Mouse (Mus musculus): ENCODE results near the gene Gm21974. TPM values are rescaled to one million over a fixed set of nuclear protein-coding genes. Genes with fewer than 3 reads are reported as not detected.

The Gm21974 gene
- total and polyA plus RNA-seq, 3 experiments = not detected

GRCm38 (mm10) chr7:127912190-127912871 is 17.1 kb upstream of the Gm21974 start, which contains the start of gene Kat8:
Gene Kat8, plus strand, starts transcription at chr7:127912516.
- peak; percentile 85 for TF ChIP-seq ELF1 (IDR thresholded peaks at IDR 0.05; ENCODE audit: low read depth, low read length)
- TF ChIP-seq KAT2A (IDR thresholded peaks at IDR 0.05; ENCODE audit: insufficient replicate concordance, low read length) = peak; percentile 86; the same call in 1 of the 2 replicates
- TF ChIP-seq SIN3A (IDR thresholded peaks at IDR 0.05; ENCODE audit: low read length) = no peak
- TF ChIP-seq HCFC1 (IDR thresholded peaks at IDR 0.05; ENCODE audit: low read depth, low read length) = peak; percentile 93
- TF ChIP-seq NRF1 (IDR thresholded peaks at IDR 0.05; ENCODE audit: low read depth, low read length) = peak; percentile 67
- peak; percentile 83 for TF ChIP-seq TBP (conservative IDR thresholded peaks at IDR 0.05; ENCODE audit: low read depth, low read length)
- TF ChIP-seq MAFK (IDR thresholded peaks at IDR 0.05; ENCODE audit: insufficient replicate concordance, low read length) = no peak; the same call in 1 of the 2 replicates
- TF ChIP-seq USF1 (IDR thresholded peaks at IDR 0.05; ENCODE audit: low read depth, low read length) = no peak
- TF ChIP-seq IRF4 (IDR thresholded peaks at IDR 0.05; ENCODE audit: low read depth, low read length) = peak; percentile 48; the same call in 1 of the 2 replicates
- no peak for TF ChIP-seq GABPA (IDR thresholded peaks at IDR 0.05; ENCODE audit: insufficient replicate concordance, low read depth, low read length)
- 0 out of 2 replicates have a peak, but pooled peaks have one; percentile 43 for TF ChIP-seq MEF2A (IDR thresholded peaks at IDR 0.05; ENCODE audit: borderline replicate concordance, low read depth, low read length)
- 0 out of 2 replicates have a peak, but pooled peaks have one; percentile 60 for TF ChIP-seq NELFE (IDR thresholded peaks at IDR 0.05; ENCODE audit: low read depth, low read length)
- TF ChIP-seq MAZ (IDR thresholded peaks at IDR 0.05; ENCODE audit: low read depth, low read length) = peak; percentile 17; the same call in 1 of the 2 replicates
- TF ChIP-seq ETS1 (conservative IDR thresholded peaks at IDR 0.05; ENCODE audit: low read depth, low read length) = no peak; the same call in 1 of the 2 replicates
- TF ChIP-seq CHD2 (IDR thresholded peaks at IDR 0.05; ENCODE audit: low read length) = peak; percentile 95
- TF ChIP-seq MXI1 (IDR thresholded peaks at IDR 0.05; ENCODE audit: low read depth, low read length) = peak; percentile 73; the same call in 1 of the 2 replicates
- 0 out of 2 replicates have a peak, but pooled peaks have one; percentile 32 for TF ChIP-seq ZMIZ1 (IDR thresholded peaks at IDR 0.05; ENCODE audit: low read depth, low read length)
- TF ChIP-seq UBTF (IDR thresholded peaks at IDR 0.05; ENCODE audit: low read depth, low read length) = no peak
- TF ChIP-seq TCF12 (IDR thresholded peaks at IDR 0.05; ENCODE audit: low read depth, low read length) = peak; percentile 95
- no peak; the same call in 1 of the 2 replicates for TF ChIP-seq MYC (IDR thresholded peaks at IDR 0.05; ENCODE audit: low read depth, low read length)
- peak; percentile 77; the same call in 1 of the 2 replicates for TF ChIP-seq POLR2AphosphoS2 (IDR thresholded peaks at IDR 0.05; ENCODE audit: low read depth, low read length)
- TF ChIP-seq POLR2A (IDR thresholded peaks at IDR 0.05; ENCODE audit: low read depth, low read length) = peak; percentile 88
- TF ChIP-seq ZKSCAN1 (IDR thresholded peaks at IDR 0.05; ENCODE audit: borderline replicate concordance, low read depth, low read length) = no peak; the same call in 1 of the 2 replicates
- no peak for TF ChIP-seq CTCF (conservative IDR thresholded peaks at IDR 0.05 in 1 of 2, IDR thresholded peaks at IDR 0.05 in 1 of 2; ENCODE audit: low read depth in 2 of 2, low read length in 2 of 2)
- TF ChIP-seq USF2 (conservative IDR thresholded peaks at IDR 0.05; ENCODE audit: low read depth, low read length) = no peak
- TF ChIP-seq PAX5 (IDR thresholded peaks at IDR 0.05; ENCODE audit: low read length) = no peak
- H3K9ac ChIP-seq (ENCODE audit: insufficient read depth, low read depth) = peak within 1 kb of the TSS; percentile 42
- H3K4me3 ChIP-seq (replicated peaks in 1 of 3; ENCODE audit: low read depth in 2 of 3, low read length in 2 of 3, poor library complexity in 1 of 3) = peak within 1 kb of the TSS; percentile 66 to 87 (median 80)
- H3K9me3 ChIP-seq (replicated peaks; ENCODE audit: low read length) = no peaks in the 10 kb centered on the region
- H3K36me3 ChIP-seq (replicated peaks in 1 of 2; ENCODE audit: control insufficient read depth in 1 of 2, insufficient read depth in 1 of 2, low read length in 1 of 2) = peaks cover 30 to 42% of the 10 kb centered on the region in 2 experiments
- H3K4me1 ChIP-seq (ENCODE audit: control insufficient read depth in 1 of 2, insufficient read depth in 2 of 2) = peaks cover under 1 to 26% of the 10 kb centered on the region in 2 experiments; a peak in 2 of 4 replicates
- peak within 1 kb of the TSS; percentile 92 for H3K4me2 ChIP-seq (ENCODE audit: insufficient read depth, low read depth, poor library complexity, severe bottlenecking)
- peak within 1 kb of the TSS; percentile 7; the same call in 1 of the 2 replicates for H3K27ac ChIP-seq (ENCODE audit: insufficient read depth, low read depth)
- dilution Hi-C loops (cut with MboI; ENCODE audit: extremely low pct_ligation_motif_present, extremely low pct_unique_long_range_greater_than_20kb, low sequenced_read_pairs) = no loop called here
- DNase-seq (ENCODE audit: extremely low read depth) = peak; percentile 94
- in situ Hi-C loops (cut with MboI; ENCODE audit: low pct_ligation_motif_present, low pct_unique_long_range_greater_than_20kb, low sequenced_read_pairs) = no loop called here
- no peaks in the 10 kb centered on the region for H3K27me3 ChIP-seq (replicated peaks)
- H3K79me2 ChIP-seq (replicated peaks; ENCODE audit: control insufficient read depth, extremely low read depth, insufficient read depth, poor library complexity, severe bottlenecking) = peaks cover 11% of the 10 kb centered on the region; the same call in 1 of the 2 replicates
